Mouse (Mus musculus): ENCODE measurements around the gene Pttg1ip.

The Pttg1ip gene

GRCm38 (mm10) chr10:77569481-77569880 is 12.0 kb upstream of the Pttg1ip start:
- no peak for DNase-seq (ENCODE audit: low read depth, low spot score)

GRCm38 (mm10) chr10:77569973-77570658 is 11.4 kb upstream of the Pttg1ip start:
- DNase-seq (ENCODE audit: low read depth, low spot score): no peak

- peak; percentile 24 for DNase-seq (ENCODE audit: low read depth, low spot score)
Measured at GRCm38 (mm10) chr10:77572225-77572624, 9.3 kb upstream of the Pttg1ip start.

GRCm38 (mm10) chr10:77573162-77573561 is 8.4 kb upstream of the Pttg1ip start:
- DNase-seq (ENCODE audit: low read depth, low spot score): no peak

- no peak for DNase-seq (ENCODE audit: low read depth, low spot score)
Measured at GRCm38 (mm10) chr10:77580027-77580920, 1.2 kb upstream of the Pttg1ip start.

- DNase-seq (ENCODE audit: low read depth, low spot score): no peak
Measured at GRCm38 (mm10) chr10:77581023-77581407, 505 bp upstream of the Pttg1ip start.

- no peak for DNase-seq (ENCODE audit: low read depth, low spot score)
Measured at GRCm38 (mm10) chr10:77582285-77582618, 732 bp downstream of the Pttg1ip start.

- no peak for DNase-seq (ENCODE audit: low read depth, low spot score)
Measured at GRCm38 (mm10) chr10:77583795-77584422, 2.4 kb downstream of the Pttg1ip start.

GRCm38 (mm10) chr10:77586637-77587036 is 5.1 kb downstream of the Pttg1ip start:
- DNase-seq (ENCODE audit: low read depth, low spot score): no peak

- DNase-seq (ENCODE audit: low read depth, low spot score): no peak
Measured at GRCm38 (mm10) chr10:77587091-77587775, 5.7 kb downstream of the Pttg1ip start.

- no peak for DNase-seq (ENCODE audit: low read depth, low spot score)
Measured at GRCm38 (mm10) chr10:77588036-77588435, 6.5 kb downstream of the Pttg1ip start.

GRCm38 (mm10) chr10:77589117-77589516 is 7.6 kb downstream of the Pttg1ip start:
- no peak for DNase-seq (ENCODE audit: low read depth, low spot score)

GRCm38 (mm10) chr10:77589749-77590148 is 8.2 kb downstream of the Pttg1ip start:
- no peak for DNase-seq (ENCODE audit: low read depth, low spot score)

- peak; percentile 82 for DNase-seq (ENCODE audit: low read depth, low spot score)
Measured at GRCm38 (mm10) chr10:77590812-77591211, 9.3 kb downstream of the Pttg1ip start.

GRCm38 (mm10) chr10:77591546-77591945 is 10.0 kb downstream of the Pttg1ip start:
- no peak for DNase-seq (ENCODE audit: low read depth, low spot score)

GRCm38 (mm10) chr10:77596060-77596459 is 14.5 kb downstream of the Pttg1ip start:
- DNase-seq (ENCODE audit: low read depth, low spot score): no peak

GRCm38 (mm10) chr10:77603021-77603420 is 21.5 kb downstream of the Pttg1ip start:
- DNase-seq (ENCODE audit: low read depth, low spot score): no peak

- no peak for DNase-seq (ENCODE audit: low read depth, low spot score)
Measured at GRCm38 (mm10) chr10:77604111-77604510, 22.6 kb downstream of the Pttg1ip start.

GRCm38 (mm10) chr10:77604958-77605357 is 23.4 kb downstream of the Pttg1ip start:
- DNase-seq (ENCODE audit: low read depth, low spot score): no peak

- DNase-seq (ENCODE audit: low read depth, low spot score): peak; percentile 82
Measured at GRCm38 (mm10) chr10:77605368-77605767, 23.8 kb downstream of the Pttg1ip start.

GRCm38 (mm10) chr10:77605908-77606826 is 24.6 kb downstream of the Pttg1ip start, which contains the start of the genes Sumo3 and Gm49325:
Sumo3 (plus strand) TSS chr10:77606097.
Gm49325 (plus strand) TSS chr10:77606197.
- DNase-seq (ENCODE audit: low read depth, low spot score): peak; percentile 96

Measured in A20 (cell line).